Mouse (Mus musculus): ENCODE data around the gene Galnt10. TPM values are rescaled to one million over a fixed set of nuclear protein-coding genes. Genes with fewer than 3 reads are reported as not detected.

The Galnt10 gene
- polyA plus RNA-seq, 1 experiment from 2014 or later, result 18.4 TPM

GRCm38 (mm10) chr11:57833296-57833977, 188.2 kb downstream of the Galnt10 start:
- Histone ChIP-seq H3K4me3 (replicated peaks; ENCODE audit: low read depth, low read length) (no peak overlapping the region), H3K36me3 (ENCODE audit: insufficient read depth, low read length) (no peaks in the 10 kb centered on the region), H3K9ac (ENCODE audit: low read depth, low read length) (no peak overlapping the region), H3K4me1 (replicated peaks; ENCODE audit: insufficient read depth, low read length) (peaks cover 16% of the 10 kb centered on the region; the same call in 1 of the 2 replicates), H3K4me2 (ENCODE audit: low read length) (no peak overlapping the region), H3K27me3 (ENCODE audit: insufficient read depth, low read length) (peaks cover 95% of the 10 kb centered on the region), H3K27ac (no peak overlapping the region), H3K9me3 (replicated peaks; ENCODE audit: low read length) (no peaks in the 10 kb centered on the region)
- ATAC-seq (replicated peaks; ENCODE audit: low FRiP score, low read depth) (no peak), DNase-seq (ENCODE audit: low spot score) (no peak)
- no peak for TF ChIP-seq CTCF (IDR thresholded peaks at IDR 0.05; ENCODE audit: low read depth)
- 4% methylated on average over 30 of the region's 30 CpGs for WGBS

DNA sequence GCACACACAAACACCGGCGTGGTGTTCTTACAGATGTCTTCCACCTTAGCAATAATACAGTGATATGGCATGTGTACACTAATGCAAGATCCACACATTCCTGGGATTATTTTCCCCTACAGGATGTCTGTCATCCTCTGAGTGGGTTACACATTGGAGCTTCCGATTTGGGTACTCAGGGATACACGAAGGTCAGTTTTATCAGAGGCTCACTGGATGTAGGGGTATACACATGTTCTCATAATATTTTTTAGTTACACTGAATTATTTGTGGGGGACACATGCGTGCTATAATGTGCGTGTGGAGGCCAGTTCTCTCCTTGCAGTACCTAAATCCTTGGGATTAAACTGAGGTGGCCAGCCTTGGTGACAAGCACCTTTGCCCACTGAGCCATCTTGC, 188.8 kb downstream of the Galnt10 start:
- H3K9me3 ChIP-seq (replicated peaks; ENCODE audit: low read length), result no peaks in the 10 kb centered on the region
- H3K27ac ChIP-seq, result no peak overlapping the region
- 16% methylated on average over 6 of the region's 6 CpGs for WGBS
- no peak overlapping the region for H3K4me3 ChIP-seq (replicated peaks; ENCODE audit: low read depth, low read length)
- H3K4me1 ChIP-seq (replicated peaks; ENCODE audit: insufficient read depth, low read length), result peaks cover 13% of the 10 kb centered on the region; the same call in 1 of the 2 replicates
- no peak for ATAC-seq (replicated peaks; ENCODE audit: low FRiP score, low read depth)
- DNase-seq (ENCODE audit: low spot score), result no peak
- no peak for TF ChIP-seq CTCF (IDR thresholded peaks at IDR 0.05; ENCODE audit: low read depth)
- no peaks in the 10 kb centered on the region for H3K36me3 ChIP-seq (ENCODE audit: insufficient read depth, low read length)
- H3K9ac ChIP-seq (ENCODE audit: low read depth, low read length), result no peak overlapping the region
- no peak overlapping the region for H3K4me2 ChIP-seq (ENCODE audit: low read length)
- peaks cover 96% of the 10 kb centered on the region for H3K27me3 ChIP-seq (ENCODE audit: insufficient read depth, low read length)

GRCm38 (mm10) chr11:57835331-57835730, 190.1 kb downstream of the Galnt10 start:
- no peaks in the 10 kb centered on the region for H3K9me3 ChIP-seq (replicated peaks; ENCODE audit: low read length)
- H3K9ac ChIP-seq (ENCODE audit: low read depth, low read length), result no peak overlapping the region
- no peak overlapping the region for H3K4me2 ChIP-seq (ENCODE audit: low read length)
- H3K27me3 ChIP-seq (ENCODE audit: insufficient read depth, low read length), result peaks cover 96% of the 10 kb centered on the region
- no peak for ATAC-seq (replicated peaks; ENCODE audit: low FRiP score, low read depth)
- H3K36me3 ChIP-seq (ENCODE audit: insufficient read depth, low read length), result no peaks in the 10 kb centered on the region
- TF ChIP-seq CTCF (IDR thresholded peaks at IDR 0.05; ENCODE audit: low read depth), result no peak
- 41% methylated on average over 2 of the region's 2 CpGs for WGBS
- DNase-seq (ENCODE audit: low spot score), result no peak
- H3K4me3 ChIP-seq (replicated peaks; ENCODE audit: low read depth, low read length), result no peak overlapping the region
- H3K27ac ChIP-seq, result no peak overlapping the region
- peaks cover 8% of the 10 kb centered on the region; the same call in 1 of the 2 replicates for H3K4me1 ChIP-seq (replicated peaks; ENCODE audit: insufficient read depth, low read length)

DNA sequence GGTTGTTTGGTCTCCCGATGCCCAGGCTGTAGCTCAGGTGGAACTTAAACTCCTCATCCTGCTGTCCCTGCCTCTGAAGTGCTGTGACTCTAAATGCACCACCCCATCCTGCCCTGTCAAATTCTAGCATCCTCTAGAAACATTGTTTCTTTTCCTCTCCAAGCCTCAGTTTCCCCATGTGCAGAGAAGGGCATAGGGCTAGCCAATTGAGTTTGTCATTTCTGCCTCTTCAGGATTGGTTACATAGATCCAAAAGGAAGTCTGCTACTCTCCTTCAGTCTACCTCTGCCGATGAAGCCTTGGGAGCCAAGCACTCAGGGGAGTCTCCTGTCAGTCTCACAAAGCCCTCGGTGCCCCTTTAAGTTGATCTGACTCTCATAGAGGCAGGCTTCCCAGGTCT, 190.7 kb downstream of the Galnt10 start:
- H3K27ac ChIP-seq, result no peak overlapping the region
- H3K4me2 ChIP-seq (ENCODE audit: low read length), result no peak overlapping the region
- TF ChIP-seq CTCF (IDR thresholded peaks at IDR 0.05; ENCODE audit: low read depth), result no peak
- ATAC-seq (replicated peaks; ENCODE audit: low FRiP score, low read depth) (no peak), DNase-seq (ENCODE audit: low spot score) (no peak)
- H3K4me1 ChIP-seq (replicated peaks; ENCODE audit: insufficient read depth, low read length), result peaks cover 8% of the 10 kb centered on the region; the same call in 1 of the 2 replicates
- WGBS, result 28% methylated on average over 3 of the region's 3 CpGs
- no peaks in the 10 kb centered on the region for H3K36me3 ChIP-seq (ENCODE audit: insufficient read depth, low read length)
- H3K9me3 ChIP-seq (replicated peaks; ENCODE audit: low read length), result no peaks in the 10 kb centered on the region
- peaks cover 94% of the 10 kb centered on the region for H3K27me3 ChIP-seq (ENCODE audit: insufficient read depth, low read length)
- no peak overlapping the region for H3K9ac ChIP-seq (ENCODE audit: low read depth, low read length)
- no peak overlapping the region for H3K4me3 ChIP-seq (replicated peaks; ENCODE audit: low read depth, low read length)

DNA sequence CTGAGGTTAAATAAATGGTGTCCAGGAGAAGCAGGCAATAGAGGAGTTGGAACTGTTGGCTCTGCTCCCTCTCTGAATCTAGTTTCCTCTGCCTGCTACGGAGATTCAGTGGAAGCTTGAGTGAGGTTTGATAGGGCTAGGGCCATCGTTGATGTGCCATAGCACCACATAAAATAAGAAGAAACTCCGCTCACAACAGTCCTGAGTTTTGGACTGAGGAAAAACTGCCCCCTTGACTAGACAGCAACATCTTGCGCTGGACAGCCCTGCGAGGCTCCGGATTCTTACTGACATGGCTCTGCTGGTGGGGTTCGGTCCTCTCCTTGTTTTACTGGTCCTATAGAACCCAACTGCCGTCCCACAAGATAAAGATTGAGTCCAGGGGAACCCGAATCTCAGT, 191.2 kb downstream of the Galnt10 start:
- Histone ChIP-seq H3K9me3 (replicated peaks; ENCODE audit: low read length) (no peaks in the 10 kb centered on the region), H3K4me2 (ENCODE audit: low read length) (no peak overlapping the region), H3K4me3 (replicated peaks; ENCODE audit: low read depth, low read length) (no peak overlapping the region), H3K36me3 (ENCODE audit: insufficient read depth, low read length) (no peaks in the 10 kb centered on the region), H3K27ac (no peak overlapping the region), H3K9ac (ENCODE audit: low read depth, low read length) (no peak overlapping the region), H3K27me3 (ENCODE audit: insufficient read depth, low read length) (peaks cover 94% of the 10 kb centered on the region), H3K4me1 (replicated peaks; ENCODE audit: insufficient read depth, low read length) (peaks cover 8% of the 10 kb centered on the region; the same call in 1 of the 2 replicates)
- 13% methylated on average over 9 of the region's 9 CpGs for WGBS
- DNase-seq (ENCODE audit: low spot score) (no peak), ATAC-seq (replicated peaks; ENCODE audit: low FRiP score, low read depth) (no peak)
- TF ChIP-seq CTCF (IDR thresholded peaks at IDR 0.05; ENCODE audit: low read depth), result no peak

Other genes with a start within 250 kb of the Galnt10 start
- 70.1 and 70.9 TPM in 2 replicates for gene Fam114a2, start 126.8 kb upstream of the Galnt10 start, polyA plus RNA-seq (2015; fragmentation: Nextera tagmentation; extraction: Ambion mirVana)
- gene Mfap3, start 126.8 kb upstream of the Galnt10 start, polyA plus RNA-seq (2015; fragmentation: Nextera tagmentation; extraction: Ambion mirVana), result 47.3 and 53.7 TPM in 2 replicates
- 12.6 and 19.1 TPM in 2 replicates for gene Sap30l, start 156.2 kb downstream of the Galnt10 start, polyA plus RNA-seq (2015; fragmentation: Nextera tagmentation; extraction: Ambion mirVana)
- gene Hand1, start 187.4 kb downstream of the Galnt10 start, polyA plus RNA-seq (2015; fragmentation: Nextera tagmentation; extraction: Ambion mirVana), result 0.13 TPM in 1 of 2 replicates, not detected in the other